Mouse (Mus musculus) MEL (cell line): ENCODE data around the gene Gpr89. TPM values are rescaled to one million over a fixed set of nuclear protein-coding genes. Genes with fewer than 3 reads are reported as not detected.

ENCODE experiments used
- DNase-seq: peaks from one replicate; pipeline ENCODE4 v3.0.0; 2011; ENCODE audit warnings: low read depth, low spot score
- H3K27ac ChIP-seq: 2 replicates; pipeline ENCODE4 v1.5.1; 2012; ENCODE audit warnings: low read depth, mild to moderate bottlenecking, control low read depth, low read length, moderate library complexity; ENCODE audit not compliant: control insufficient read depth
- H3K27me3 ChIP-seq, 2 experiments: fragments of 150-350 bp in 1 of 2; sonication (generic) in 1 of 2; 2 replicates each; pipeline ENCODE4 v1.6.1; 2012; ENCODE audit warnings: low read length in 2 of 2, mild to moderate bottlenecking in 2 of 2, improper control_type of control experiment in 1 of 2, moderate library complexity in 1 of 2; ENCODE audit not compliant: insufficient read depth in 2 of 2, control insufficient read depth in 1 of 2
- H3K36me3 ChIP-seq, 2 experiments: 2 replicates each; pipeline ENCODE4 v1.6.1; 2012 to 2014; ENCODE audit warnings: low read length in 2 of 2, improper control_type of control experiment in 1 of 2, inconsistent platforms in 1 of 2, mild to moderate bottlenecking in 1 of 2; ENCODE audit not compliant: insufficient read depth in 2 of 2, control insufficient read depth in 1 of 2
- H3K4me1 ChIP-seq, 2 experiments: fragments of 150-350 bp in 1 of 2; sonication (generic) in 1 of 2; 2 replicates each; pipeline ENCODE4 v1.6.1; 2012; ENCODE audit warnings: low read length in 2 of 2, improper control_type of control experiment in 1 of 2, mild to moderate bottlenecking in 1 of 2; ENCODE audit not compliant: insufficient read depth in 2 of 2, control insufficient read depth in 1 of 2
- H3K4me3 ChIP-seq, 2 experiments: fragments of 150-350 bp in 1 of 2; sonication (generic) in 1 of 2; 2 replicates each; pipeline ENCODE4 v1.5.1; 2012; ENCODE audit warnings: low read depth in 2 of 2, low read length in 2 of 2, mild to moderate bottlenecking in 2 of 2, moderate library complexity in 2 of 2, control low read depth in 1 of 2, improper control_type of control experiment in 1 of 2; ENCODE audit not compliant: control insufficient read depth in 1 of 2, insufficient read depth in 1 of 2
- H3K79me2 ChIP-seq: 2 replicates; pipeline ENCODE4 v1.6.1; 2012; ENCODE audit warnings: mild to moderate bottlenecking, low read length, moderate library complexity; ENCODE audit not compliant: control insufficient read depth, poor library complexity, insufficient read depth
- H3K9ac ChIP-seq: 2 replicates; pipeline ENCODE4 v1.6.1; 2012; ENCODE audit warnings: low read depth, mild to moderate bottlenecking, control low read depth, low read length, moderate library complexity; ENCODE audit not compliant: control insufficient read depth, poor library complexity, severe bottlenecking
- H3K9me3 ChIP-seq: fragments of 150-350 bp; sonication (generic); replicated peaks from 2 replicates; pipeline ENCODE4 v1.6.1; 2012; ENCODE audit warnings: mild to moderate bottlenecking, low read length, improper control_type of control experiment, moderate library complexity; ENCODE audit not compliant: insufficient read depth
- BHLHE40 ChIP-seq: IDR thresholded peaks from 2 replicates; pipeline ENCODE4 v1.6.1; 2012; ENCODE audit warnings: low read depth, mild to moderate bottlenecking, inconsistent platforms, low read length, improper control_type of control experiment, borderline replicate concordance
- CHD1 ChIP-seq: IDR thresholded peaks from 2 replicates; pipeline ENCODE4 v1.6.1; 2012; ENCODE audit warnings: low read depth, mild to moderate bottlenecking, inconsistent platforms, low read length, improper control_type of control experiment
- CHD2 ChIP-seq: IDR thresholded peaks from 2 replicates; pipeline ENCODE4 v1.6.1; 2011; ENCODE audit warnings: low read length, improper control_type of control experiment
- CTCF ChIP-seq, 3 experiments: IDR thresholded peaks in 2 of 3; conservative IDR thresholded peaks in 1 of 3; 2 replicates each; pipeline ENCODE4 v1.5.1; 2011 to 2012; ENCODE audit warnings: low read length in 3 of 3, low read depth in 2 of 3, mild to moderate bottlenecking in 2 of 3, improper control_type of control experiment in 1 of 3, inconsistent platforms in 1 of 3, mixed read lengths in 1 of 3, moderate library complexity in 1 of 3; ENCODE audit not compliant: control insufficient read depth in 1 of 3, insufficient read depth in 1 of 3, poor library complexity in 1 of 3, severe bottlenecking in 1 of 3
- E2F4 ChIP-seq: IDR thresholded peaks from 2 replicates; pipeline ENCODE4 v1.6.1; 2011; ENCODE audit warnings: low read depth, low read length, improper control_type of control experiment, borderline replicate concordance
- ELF1 ChIP-seq: IDR thresholded peaks from 2 replicates; pipeline ENCODE4 v1.6.1; 2014; ENCODE audit warnings: low read depth, mild to moderate bottlenecking, inconsistent platforms, low read length, improper control_type of control experiment, moderate library complexity
- EP300 ChIP-seq, 2 experiments: IDR thresholded peaks; 2 replicates each; pipeline ENCODE4 v1.6.1; 2011; ENCODE audit warnings: improper control_type of control experiment in 2 of 2, low read length in 2 of 2, low read depth in 1 of 2, mild to moderate bottlenecking in 1 of 2
- ETS1 ChIP-seq: IDR thresholded peaks from 2 replicates; pipeline ENCODE4 v1.6.1; 2012; ENCODE audit warnings: low read depth, mild to moderate bottlenecking, inconsistent platforms, low read length, improper control_type of control experiment, moderate library complexity
- GABPA ChIP-seq: IDR thresholded peaks from 2 replicates; pipeline ENCODE4 v1.6.1; 2012; ENCODE audit warnings: low read depth, mild to moderate bottlenecking, inconsistent platforms, low read length, improper control_type of control experiment, moderate library complexity
- GATA1 ChIP-seq: IDR thresholded peaks from 2 replicates; pipeline ENCODE4 v1.6.1; 2011; ENCODE audit warnings: low read depth, low read length, improper control_type of control experiment
- HCFC1 ChIP-seq: IDR thresholded peaks from 2 replicates; pipeline ENCODE4 v1.6.1; 2012; ENCODE audit warnings: low read depth, mild to moderate bottlenecking, inconsistent platforms, low read length, improper control_type of control experiment, moderate library complexity
- JUND ChIP-seq: IDR thresholded peaks from 2 replicates; pipeline ENCODE4 v1.6.1; 2011; ENCODE audit warnings: low read depth, mild to moderate bottlenecking, improper control_type of control experiment, low read length
- MAFK ChIP-seq: IDR thresholded peaks from 2 replicates; pipeline ENCODE4 v1.6.1; 2011; ENCODE audit warnings: low read depth, mild to moderate bottlenecking, low read length, improper control_type of control experiment, borderline replicate concordance
- MAX ChIP-seq: IDR thresholded peaks from 2 replicates; pipeline ENCODE4 v1.6.1; 2011; ENCODE audit warnings: low read length, improper control_type of control experiment
- MAZ ChIP-seq: IDR thresholded peaks from 2 replicates; pipeline ENCODE4 v1.6.1; 2012; ENCODE audit warnings: low read depth, mild to moderate bottlenecking, inconsistent platforms, low read length, improper control_type of control experiment
- MEF2A ChIP-seq: IDR thresholded peaks from 2 replicates; pipeline ENCODE4 v1.6.1; 2014; ENCODE audit warnings: low read depth, mild to moderate bottlenecking, inconsistent platforms, low read length, improper control_type of control experiment; ENCODE audit not compliant: poor library complexity, insufficient replicate concordance, severe bottlenecking; ENCODE audit errors: extremely low read depth
- MXI1 ChIP-seq: IDR thresholded peaks from 2 replicates; pipeline ENCODE4 v1.6.1; 2011; ENCODE audit warnings: mild to moderate bottlenecking, low read depth, low read length, improper control_type of control experiment
- MYC ChIP-seq: IDR thresholded peaks from 2 replicates; pipeline ENCODE4 v1.6.1; 2011; ENCODE audit warnings: low read depth, mild to moderate bottlenecking, low read length, improper control_type of control experiment, moderate library complexity
- NRF1 ChIP-seq: IDR thresholded peaks from 2 replicates; pipeline ENCODE4 v1.6.1; 2014; ENCODE audit warnings: low read depth, mild to moderate bottlenecking, inconsistent platforms, low read length, improper control_type of control experiment, moderate library complexity; ENCODE audit not compliant: poor library complexity, insufficient read depth, severe bottlenecking
- POLR2A ChIP-seq, 2 experiments: IDR thresholded peaks; 2 replicates each; pipeline ENCODE4 v1.6.1; 2011 to 2012; ENCODE audit warnings: low read length in 2 of 2, mild to moderate bottlenecking in 2 of 2, control low read depth in 1 of 2, improper control_type of control experiment in 1 of 2, low read depth in 1 of 2, moderate library complexity in 1 of 2; ENCODE audit not compliant: control insufficient read depth in 1 of 2, insufficient read depth in 1 of 2, poor library complexity in 1 of 2
- POLR2AphosphoS5 ChIP-seq: IDR thresholded peaks from 2 replicates; pipeline ENCODE4 v1.6.1; 2012; ENCODE audit warnings: low read depth, borderline replicate concordance, mild to moderate bottlenecking, inconsistent platforms, low read length, moderate library complexity, mixed read lengths
- RAD21 ChIP-seq: IDR thresholded peaks from 2 replicates; pipeline ENCODE4 v1.6.1; 2011; ENCODE audit warnings: mild to moderate bottlenecking, low read depth, low read length, improper control_type of control experiment
- RCOR1 ChIP-seq: IDR thresholded peaks from 2 replicates; pipeline ENCODE4 v1.6.1; 2012; ENCODE audit warnings: low read depth, mild to moderate bottlenecking, inconsistent platforms, low read length, improper control_type of control experiment
- SIN3A ChIP-seq: IDR thresholded peaks from 2 replicates; pipeline ENCODE4 v1.6.1; 2012; ENCODE audit warnings: low read length, improper control_type of control experiment, inconsistent platforms
- SMC3 ChIP-seq: IDR thresholded peaks from 2 replicates; pipeline ENCODE4 v1.6.1; 2011; ENCODE audit warnings: low read depth, low read length, improper control_type of control experiment
- TAL1 ChIP-seq: IDR thresholded peaks from 2 replicates; pipeline ENCODE4 v1.6.1; 2012; ENCODE audit warnings: mild to moderate bottlenecking, inconsistent platforms, low read length, moderate library complexity, mixed read lengths
- TBP ChIP-seq: IDR thresholded peaks from 2 replicates; pipeline ENCODE4 v1.8.0; 2011; ENCODE audit warnings: low read depth, low read length, improper control_type of control experiment
- TCF12 ChIP-seq: IDR thresholded peaks from 2 replicates; pipeline ENCODE4 v1.6.1; 2014; ENCODE audit warnings: low read depth, mild to moderate bottlenecking, inconsistent platforms, low read length, improper control_type of control experiment, moderate library complexity
- UBTF ChIP-seq: IDR thresholded peaks from 2 replicates; pipeline ENCODE4 v1.6.1; 2012; ENCODE audit warnings: low read depth, mild to moderate bottlenecking, inconsistent platforms, low read length, improper control_type of control experiment, moderate library complexity, borderline replicate concordance; ENCODE audit not compliant: insufficient read depth
- USF1 ChIP-seq: IDR thresholded peaks from 2 replicates; pipeline ENCODE4 v1.6.1; 2014; ENCODE audit warnings: low read depth, mild to moderate bottlenecking, inconsistent platforms, low read length, improper control_type of control experiment, moderate library complexity
- USF2 ChIP-seq, 2 experiments: IDR thresholded peaks; 2 replicates each; pipeline ENCODE4 v1.6.1; 2011 to 2012; ENCODE audit warnings: improper control_type of control experiment in 2 of 2, low read length in 2 of 2, borderline replicate concordance in 1 of 2, inconsistent platforms in 1 of 2, low read depth in 1 of 2, mild to moderate bottlenecking in 1 of 2; ENCODE audit not compliant: insufficient read depth in 1 of 2
- ZC3H11A ChIP-seq: IDR thresholded peaks from 2 replicates; pipeline ENCODE4 v1.6.1; 2012; ENCODE audit warnings: low read depth, mild to moderate bottlenecking, inconsistent platforms, low read length, improper control_type of control experiment
- ZKSCAN1 ChIP-seq: IDR thresholded peaks from 2 replicates; pipeline ENCODE4 v1.6.1; 2012; ENCODE audit warnings: low read depth, mild to moderate bottlenecking, inconsistent platforms, low read length, improper control_type of control experiment, moderate library complexity
- ZMIZ1 ChIP-seq: IDR thresholded peaks from 2 replicates; pipeline ENCODE4 v1.6.1; 2012; ENCODE audit warnings: low read depth, mild to moderate bottlenecking, inconsistent platforms, low read length, improper control_type of control experiment, moderate library complexity
- ZNF384 ChIP-seq: IDR thresholded peaks from 2 replicates; pipeline ENCODE4 v1.6.1; 2012; ENCODE audit warnings: low read depth, mild to moderate bottlenecking, inconsistent platforms, low read length, improper control_type of control experiment
- polyA plus RNA-seq, 2 experiments: library from polyadenylated mRNA; stranded (reverse) in 1 of 2; unstranded in 1 of 2; fragments of >175 nt in 1 of 2; fragments of >200 nt in 1 of 2; gene quantifications; 2 replicates each; pipeline versions ENCODE4 v1.2.1 to v1.2.4; 2012; ENCODE audit warnings: low replicate concordance in 2 of 2, low read depth in 1 of 2; ENCODE audit not compliant: insufficient read length in 2 of 2, insufficient read depth in 1 of 2, missing spikeins in 1 of 2
- total RNA-seq: library from RNA; depleted of rRNA; stranded (reverse); fragments of 300-350 nt; gene quantifications from 2 replicates; pipeline ENCODE4 v1.2.3, GENCODE M21; 2012; rRNA removed

Gene Gpr89
- total RNA-seq (56.7 and 69.9 TPM in 2 replicates), polyA plus RNA-seq (10 to 100 TPM in 1 of 2 experiments, not detected in 1; 56.7 TPM)

DNA sequence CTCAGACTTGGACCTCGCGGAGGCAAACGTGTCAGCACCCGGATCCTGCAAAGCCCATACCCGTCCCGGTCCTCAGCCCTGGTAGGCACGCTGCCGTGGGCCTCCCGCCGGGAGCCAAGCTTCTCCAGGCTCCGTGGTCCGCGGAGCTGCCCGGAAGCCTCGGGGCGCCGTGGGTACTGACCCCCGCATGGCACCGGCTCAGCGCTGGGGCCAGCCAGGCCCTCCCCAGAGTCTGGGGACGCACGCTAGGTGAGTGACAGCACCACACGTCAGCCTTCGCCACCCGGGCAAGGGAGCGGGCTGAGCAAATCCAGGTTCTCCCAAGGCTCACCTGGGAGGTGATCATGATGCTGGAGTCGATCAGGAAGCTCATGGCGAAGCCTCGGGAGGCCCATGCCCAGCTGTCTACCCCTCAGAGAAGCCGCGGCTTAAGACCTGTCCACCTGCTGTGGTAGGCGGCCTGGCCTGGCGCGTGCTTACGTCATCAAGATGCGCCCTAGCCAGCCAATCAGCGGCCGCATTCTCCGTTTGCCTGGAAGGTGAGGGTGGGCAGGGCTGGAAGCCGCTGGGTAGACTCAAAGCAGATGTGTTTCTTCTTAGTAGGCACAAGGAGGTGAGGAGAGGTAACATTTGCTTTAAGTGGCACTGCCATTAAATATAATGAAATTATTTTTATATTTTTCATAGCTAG lies at the start of gene Gpr89:
Gene Gpr89 (minus strand): TSS at position 496 of the 691 bp plus-strand sequence.
- Histone ChIP-seq H3K4me3 (peak within 1 kb of the TSS; percentile 69 to 85), H3K27ac (0 out of 2 replicates have a peak within 1 kb of the TSS, but pooled peaks have one; percentile 13), H3K79me2 (peaks cover 16% of the 10 kb centered on the region), H3K4me1 (peaks cover 10 to 15% of the 10 kb centered on the region in 2 experiments), H3K36me3 (peaks cover 0 to 25% of the 10 kb centered on the region in 2 experiments; a peak in 2 of 4 replicates), H3K27me3 (peaks cover 3 to 8% of the 10 kb centered on the region in 2 experiments), H3K9me3 (no peaks in the 10 kb centered on the region), H3K9ac (peak within 1 kb of the TSS; percentile 86)
- DNase-seq: peak; percentile 99
- TF ChIP-seq MYC (peak; percentile 78), POLR2AphosphoS5 (no peak; the same call in 1 of the 2 replicates), ZMIZ1 (peak; percentile 95), BHLHE40 (no peak), ZC3H11A (no peak), TAL1 (no peak), RCOR1 (no peak), EP300 (IDR thresholded peaks at IDR 0.05; ENCODE audit: low read depth in 1 of 2, low read length in 2 of 2) (0 out of 4 replicates have a peak, but pooled peaks of 1 of the 2 experiments have one; percentile 8), UBTF (0 out of 2 replicates have a peak, but pooled peaks have one; percentile 24), SIN3A (peak; percentile 87), E2F4 (no peak), CTCF (IDR thresholded peaks at IDR 0.05 in 2 of 3, conservative IDR thresholded peaks at IDR 0.05 in 1 of 3; ENCODE audit: control insufficient read depth in 1 of 3, insufficient read depth in 1 of 3, low read depth in 2 of 3, low read length in 3 of 3, poor library complexity in 1 of 3, severe bottlenecking in 1 of 3) (no peak), MAZ (no peak), ZNF384 (no peak), GABPA (no peak), RAD21 (no peak), MAX (peak; percentile 71), CHD1 (no peak; the same call in 1 of the 2 replicates), JUND (no peak), MAFK (no peak), USF1 (no peak), HCFC1 (peak; percentile 89), MEF2A (no peak), ETS1 (no peak), GATA1 (no peak), ELF1 (no peak), NRF1 (no peak), ZKSCAN1 (no peak), MXI1 (peak; percentile 92), CHD2 (no peak), TCF12 (peak; percentile 67), USF2 (IDR thresholded peaks at IDR 0.05; ENCODE audit: borderline replicate concordance in 1 of 2, insufficient read depth in 1 of 2, low read depth in 1 of 2, low read length in 2 of 2) (no peak), SMC3 (no peak), TBP (peak; percentile 92), POLR2A (IDR thresholded peaks at IDR 0.05; ENCODE audit: control insufficient read depth in 1 of 2, insufficient read depth in 1 of 2, low read depth in 1 of 2, low read length in 2 of 2, poor library complexity in 1 of 2) (peak; percentile 86 to 99)
